Mouse (Mus musculus): ENCODE measurements around the gene Hist1h4i. TPM values are rescaled to one million over a fixed set of nuclear protein-coding genes. Genes with fewer than 3 reads are reported as not detected.

Gene Hist1h4i
- total and polyA plus RNA-seq, 3 experiments = 6.4 to 812 (median 35.7) TPM

- no peak for TF ChIP-seq CHD1 (IDR thresholded peaks at IDR 0.05; ENCODE audit: low read depth, low read length)
- TF ChIP-seq JUND (conservative IDR thresholded peaks at IDR 0.05; ENCODE audit: low read depth, low read length) = no peak
- TF ChIP-seq ZNF384 (IDR thresholded peaks at IDR 0.05; ENCODE audit: low read depth, low read length) = no peak
Measured at GRCm38 (mm10) chr13:22005605-22006333, 35.4 kb downstream of the Hist1h4i start (continued).

GRCm38 (mm10) chr13:22001823-22002222 lies 39.3 kb downstream of the Hist1h4i start:
- H3K27ac ChIP-seq (ENCODE audit: insufficient read depth, low read depth) = no peak overlapping the region
- no peaks in the 10 kb centered on the region for H3K79me2 ChIP-seq (replicated peaks; ENCODE audit: control insufficient read depth, extremely low read depth, insufficient read depth, poor library complexity, severe bottlenecking)
- in situ Hi-C loops (cut with MboI; ENCODE audit: low pct_ligation_motif_present, low pct_unique_long_range_greater_than_20kb, low sequenced_read_pairs) = loop anchor here (25.0 kb wide), 1 partner anchor 590 kb away; the partner anchor contains the start of gene Zkscan3
- no peak for DNase-seq (ENCODE audit: extremely low read depth)
- H3K9ac ChIP-seq (ENCODE audit: insufficient read depth, low read depth) = no peak overlapping the region
- H3K4me2 ChIP-seq (ENCODE audit: insufficient read depth, low read depth, poor library complexity, severe bottlenecking) = 0 out of 2 replicates have a peak overlapping the region, but pooled peaks have one; percentile 30
- H3K4me1 ChIP-seq (ENCODE audit: control insufficient read depth in 1 of 2, insufficient read depth in 2 of 2) = peaks cover 9 to 38% of the 10 kb centered on the region in 2 experiments
- H3K9me3 ChIP-seq (replicated peaks; ENCODE audit: low read length) = no peaks in the 10 kb centered on the region
- peaks cover 68% of the 10 kb centered on the region for H3K27me3 ChIP-seq (replicated peaks)
- TF ChIP-seq RAD21 (IDR thresholded peaks at IDR 0.05; ENCODE audit: low read depth, low read length) = no peak
- TF ChIP-seq SMC3 (IDR thresholded peaks at IDR 0.05; ENCODE audit: low read depth, low read length) = no peak
- no peak for TF ChIP-seq TCF12 (IDR thresholded peaks at IDR 0.05; ENCODE audit: low read depth, low read length)
- dilution Hi-C loops (cut with MboI; ENCODE audit: extremely low pct_ligation_motif_present, extremely low pct_unique_long_range_greater_than_20kb, low sequenced_read_pairs) = no loop called here
- H3K36me3 ChIP-seq (replicated peaks in 1 of 2; ENCODE audit: control insufficient read depth in 1 of 2, insufficient read depth in 1 of 2, low read length in 1 of 2) = no peaks in the 10 kb centered on the region
- H3K4me3 ChIP-seq (replicated peaks in 1 of 3; ENCODE audit: low read depth in 2 of 3, low read length in 2 of 3, poor library complexity in 1 of 3) = no peak overlapping the region

- H3K4me1 ChIP-seq (ENCODE audit: control insufficient read depth in 1 of 2, insufficient read depth in 2 of 2) = peaks cover 6 to 35% of the 10 kb centered on the region in 2 experiments
- H3K27me3 ChIP-seq (replicated peaks) = peaks cover 64% of the 10 kb centered on the region
Measured at GRCm38 (mm10) chr13:22001346-22001745, 39.8 kb downstream of the Hist1h4i start.

GRCm38 (mm10) chr13:21999147-21999546 lies 42.0 kb downstream of the Hist1h4i start:
- no peak for DNase-seq (ENCODE audit: extremely low read depth)
- Histone ChIP-seq H3K9ac (ENCODE audit: insufficient read depth, low read depth) (no peak overlapping the region), H3K79me2 (replicated peaks; ENCODE audit: control insufficient read depth, extremely low read depth, insufficient read depth, poor library complexity, severe bottlenecking) (no peaks in the 10 kb centered on the region), H3K36me3 (replicated peaks in 1 of 2; ENCODE audit: control insufficient read depth in 1 of 2, insufficient read depth in 1 of 2, low read length in 1 of 2) (no peaks in the 10 kb centered on the region), H3K4me3 (replicated peaks in 1 of 3; ENCODE audit: low read depth in 2 of 3, low read length in 2 of 3, poor library complexity in 1 of 3) (no peak overlapping the region), H3K27ac (ENCODE audit: insufficient read depth, low read depth) (no peak overlapping the region), H3K9me3 (replicated peaks; ENCODE audit: low read length) (no peaks in the 10 kb centered on the region), H3K27me3 (replicated peaks) (peaks cover 48% of the 10 kb centered on the region), H3K4me2 (ENCODE audit: insufficient read depth, low read depth, poor library complexity, severe bottlenecking) (no peak overlapping the region), H3K4me1 (ENCODE audit: control insufficient read depth in 1 of 2, insufficient read depth in 2 of 2) (peaks cover 6 to 28% of the 10 kb centered on the region in 2 experiments)
- TF ChIP-seq ETS1 (conservative IDR thresholded peaks at IDR 0.05; ENCODE audit: low read depth, low read length) = no peak
- in situ Hi-C loops (cut with MboI; ENCODE audit: low pct_ligation_motif_present, low pct_unique_long_range_greater_than_20kb, low sequenced_read_pairs) (no loop called here), dilution Hi-C loops (cut with MboI; ENCODE audit: extremely low pct_ligation_motif_present, extremely low pct_unique_long_range_greater_than_20kb, low sequenced_read_pairs) (no loop called here)

More at GRCm38 (mm10) chr13:22001346-22001745, 39.8 kb downstream of the Hist1h4i start:
- TF ChIP-seq EP300 (IDR thresholded peaks at IDR 0.05; ENCODE audit: low read length) (peak; percentile 30; the same call in 1 of the 2 replicates), MXI1 (IDR thresholded peaks at IDR 0.05; ENCODE audit: low read depth, low read length) (peak; percentile 22; the same call in 1 of the 2 replicates), MYC (IDR thresholded peaks at IDR 0.05; ENCODE audit: low read depth, low read length) (0 out of 2 replicates have a peak, but pooled peaks have one; percentile 60), BHLHE40 (IDR thresholded peaks at IDR 0.05; ENCODE audit: low read depth, low read length) (0 out of 2 replicates have a peak, but pooled peaks have one; percentile 24), UBTF (IDR thresholded peaks at IDR 0.05; ENCODE audit: low read depth, low read length) (no peak)
- dilution Hi-C loops (cut with MboI; ENCODE audit: extremely low pct_ligation_motif_present, extremely low pct_unique_long_range_greater_than_20kb, low sequenced_read_pairs) (no loop called here), in situ Hi-C loops (cut with MboI; ENCODE audit: low pct_ligation_motif_present, low pct_unique_long_range_greater_than_20kb, low sequenced_read_pairs) (loop anchor here (25.0 kb wide), 1 partner anchor 589 kb away; the partner anchor contains the start of gene Zkscan3)
- no peaks in the 10 kb centered on the region for H3K36me3 ChIP-seq (replicated peaks in 1 of 2; ENCODE audit: control insufficient read depth in 1 of 2, insufficient read depth in 1 of 2, low read length in 1 of 2)
- H3K9me3 ChIP-seq (replicated peaks; ENCODE audit: low read length) = no peaks in the 10 kb centered on the region
- no peak overlapping the region for H3K4me3 ChIP-seq (replicated peaks in 1 of 3; ENCODE audit: low read depth in 2 of 3, low read length in 2 of 3, poor library complexity in 1 of 3)
- DNase-seq (ENCODE audit: extremely low read depth) = peak; percentile 43
- no peaks in the 10 kb centered on the region for H3K79me2 ChIP-seq (replicated peaks; ENCODE audit: control insufficient read depth, extremely low read depth, insufficient read depth, poor library complexity, severe bottlenecking)
- H3K4me2 ChIP-seq (ENCODE audit: insufficient read depth, low read depth, poor library complexity, severe bottlenecking) = no peak overlapping the region
- H3K9ac ChIP-seq (ENCODE audit: insufficient read depth, low read depth) = no peak overlapping the region
- no peak overlapping the region for H3K27ac ChIP-seq (ENCODE audit: insufficient read depth, low read depth)

Data from CH12.LX (cell line).